Mouse (Mus musculus) limb, embryonic 13.5 days (tissue): ENCODE results near the gene Stk38. TPM values are rescaled to one million over a fixed set of nuclear protein-coding genes. Genes with fewer than 3 reads are reported as not detected.
"Not testable (repeated sequence)": the region's sequence is repeated elsewhere in the genome, so short reads cannot be mapped to it uniquely, and the experiment has no call there.

Experiments used
- ATAC-seq: fragments of 200-750 bp; cut with Nextera tagmentation; 2 replicates; pipeline ENCODE4 v1.8.0; 2017; ENCODE audit warnings: low read depth, moderate number of reproducible peaks, moderate TSS enrichment; ENCODE audit not compliant: low FRiP score
- H3K27ac ChIP-seq: fragments of 300-500 bp; sonication (generic); 2 replicates; pipeline ENCODE4 v1.5.1; 2015; ENCODE audit warnings: inconsistent platforms, mild to moderate bottlenecking, moderate library complexity
- H3K27me3 ChIP-seq: fragments of 300-500 bp; sonication (generic); 2 replicates; pipeline ENCODE4 v1.6.1; 2015; ENCODE audit warnings: mild to moderate bottlenecking, inconsistent platforms
- H3K36me3 ChIP-seq: fragments of 300-500 bp; sonication (generic); 2 replicates; pipeline ENCODE4 v1.6.1; 2015; ENCODE audit warnings: inconsistent platforms, mild to moderate bottlenecking, moderate library complexity
- H3K4me1 ChIP-seq: fragments of 300-500 bp; sonication (generic); 2 replicates; pipeline ENCODE4 v1.6.1; 2015; ENCODE audit warnings: inconsistent platforms
- H3K4me2 ChIP-seq: fragments of 300-500 bp; sonication (generic); replicated peaks from 2 replicates; pipeline ENCODE4 v1.6.1; 2015; ENCODE audit warnings: inconsistent platforms, mild to moderate bottlenecking, moderate library complexity
- H3K4me3 ChIP-seq: fragments of 300-500 bp; sonication (generic); 2 replicates; pipeline ENCODE4 v1.5.1; 2015; ENCODE audit warnings: moderate library complexity, mild to moderate bottlenecking, inconsistent platforms
- H3K9ac ChIP-seq: fragments of 300-500 bp; sonication (generic); 2 replicates; pipeline ENCODE4 v1.6.1; 2015; ENCODE audit warnings: mild to moderate bottlenecking, inconsistent platforms
- H3K9me3 ChIP-seq: fragments of 300-500 bp; sonication (generic); 2 replicates; pipeline ENCODE4 v1.6.1; 2016; ENCODE audit warnings: inconsistent platforms
- WGBS: fragments of 180-500 bp; shearing (Covaris S2); methylation state at CpG from one replicate; pipeline ENCODE4 v1.1.7; 2015; 5-methylcytosine and 5-hydroxymethylcytosine counted together
- polyA plus RNA-seq: library from polyadenylated mRNA; unstranded; fragments of >200 nt; fragmentation: Nextera tagmentation; extraction: Ambion mirVana; gene quantifications from 2 replicates; pipeline ENCODE4 v1.2.1, GENCODE M21; 2015

Gene Stk38
- polyA plus RNA-seq, 1 experiment from 2014 or later, result 119 TPM

- not testable (repeated sequence) for H3K4me2 ChIP-seq, H3K27me3 ChIP-seq
- WGBS, result 94% methylated on average over 1 of the region's 1 CpGs
Observed at GRCm38 (mm10) chr17:28993004-28993403, 14.8 kb downstream of the Stk38 start.

GRCm38 (mm10) chr17:28992105-28992504 lies 15.7 kb downstream of the Stk38 start:
- H3K27me3 ChIP-seq, result no peaks in the 10 kb centered on the region
- H3K9me3 ChIP-seq, result no peaks in the 10 kb centered on the region
- no peak overlapping the region for H3K4me3 ChIP-seq
- no peak overlapping the region for H3K4me2 ChIP-seq
- no peak overlapping the region for H3K9ac ChIP-seq
- H3K36me3 ChIP-seq, result peaks cover 69% of the 10 kb centered on the region
- WGBS, result 53% methylated on average over 7 of the region's 7 CpGs
- H3K27ac ChIP-seq, result peak overlapping the region; percentile 28; the same call in 1 of the 2 replicates
- ATAC-seq, result no peak
- no peaks in the 10 kb centered on the region for H3K4me1 ChIP-seq

More at GRCm38 (mm10) chr17:28993004-28993403, 14.8 kb downstream of the Stk38 start:
- not testable (repeated sequence) for H3K9ac ChIP-seq, H3K9me3 ChIP-seq, H3K4me3 ChIP-seq, ATAC-seq, H3K4me1 ChIP-seq, H3K27ac ChIP-seq
- peaks cover 68% of the 10 kb centered on the region for H3K36me3 ChIP-seq

GRCm38 (mm10) chr17:28991286-28991685 lies 16.5 kb downstream of the Stk38 start:
- 91% methylated on average over 9 of the region's 9 CpGs for WGBS
- H3K4me2 ChIP-seq, result no peak overlapping the region
- no peak for ATAC-seq
- H3K4me3 ChIP-seq, result no peak overlapping the region
- no peaks in the 10 kb centered on the region for H3K4me1 ChIP-seq
- no peaks in the 10 kb centered on the region for H3K9me3 ChIP-seq
- no peaks in the 10 kb centered on the region for H3K27me3 ChIP-seq
- H3K9ac ChIP-seq, result 0 out of 2 replicates have a peak overlapping the region, but pooled peaks have one; percentile 1
- peaks cover 69% of the 10 kb centered on the region for H3K36me3 ChIP-seq
- H3K27ac ChIP-seq, result no peak overlapping the region

GRCm38 (mm10) chr17:28990060-28990459 lies 17.7 kb downstream of the Stk38 start:
- no peak overlapping the region for H3K9ac ChIP-seq
- no peak overlapping the region for H3K4me3 ChIP-seq
- no peaks in the 10 kb centered on the region for H3K27me3 ChIP-seq
- peaks cover 76% of the 10 kb centered on the region for H3K36me3 ChIP-seq
- 84% methylated on average over 4 of the region's 4 CpGs for WGBS
- no peak overlapping the region for H3K4me2 ChIP-seq
- H3K9me3 ChIP-seq, result no peaks in the 10 kb centered on the region
- no peaks in the 10 kb centered on the region for H3K4me1 ChIP-seq
- no peak overlapping the region for H3K27ac ChIP-seq
- ATAC-seq, result no peak

- Histone ChIP-seq H3K27me3 (no peaks in the 10 kb centered on the region), H3K4me3 (no peak overlapping the region), H3K9ac (no peak overlapping the region), H3K36me3 (peaks cover 79% of the 10 kb centered on the region), H3K4me1 (no peaks in the 10 kb centered on the region), H3K27ac (no peak overlapping the region), H3K9me3 (no peaks in the 10 kb centered on the region), H3K4me2 (no peak overlapping the region)
- no peak for ATAC-seq
- 81% methylated on average over 3 of the region's 3 CpGs for WGBS
Observed at GRCm38 (mm10) chr17:28988996-28989395, 18.8 kb downstream of the Stk38 start.

GRCm38 (mm10) chr17:28988291-28988690 lies 19.5 kb downstream of the Stk38 start:
- Histone ChIP-seq H3K4me2 (no peak overlapping the region), H3K4me1 (no peaks in the 10 kb centered on the region), H3K27me3 (no peaks in the 10 kb centered on the region), H3K4me3 (no peak overlapping the region), H3K9ac (no peak overlapping the region), H3K36me3 (peaks cover 85% of the 10 kb centered on the region), H3K9me3 (no peaks in the 10 kb centered on the region), H3K27ac (no peak overlapping the region)
- no peak for ATAC-seq
- WGBS, result 86% methylated on average over 4 of the region's 4 CpGs

GRCm38 (mm10) chr17:28987713-28988112 lies 20.1 kb downstream of the Stk38 start:
- H3K36me3 ChIP-seq, result peaks cover 87% of the 10 kb centered on the region
- H3K27ac ChIP-seq, result no peak overlapping the region
- no peak overlapping the region for H3K4me2 ChIP-seq
- no peaks in the 10 kb centered on the region for H3K27me3 ChIP-seq
- no peak overlapping the region for H3K9ac ChIP-seq
- no peaks in the 10 kb centered on the region for H3K9me3 ChIP-seq
- no peaks in the 10 kb centered on the region for H3K4me1 ChIP-seq
- ATAC-seq, result no peak
- H3K4me3 ChIP-seq, result no peak overlapping the region
- 75% methylated on average over 4 of the region's 4 CpGs for WGBS

GRCm38 (mm10) chr17:28986833-28987232 lies 21.0 kb downstream of the Stk38 start:
- Histone ChIP-seq H3K9me3 (no peaks in the 10 kb centered on the region), H3K9ac (no peak overlapping the region), H3K4me2 (no peak overlapping the region), H3K4me3 (no peak overlapping the region), H3K27ac (no peak overlapping the region), H3K27me3 (no peaks in the 10 kb centered on the region), H3K4me1 (no peaks in the 10 kb centered on the region), H3K36me3 (peaks cover 93% of the 10 kb centered on the region)
- ATAC-seq, result no peak

- ATAC-seq, result no peak
- no peaks in the 10 kb centered on the region for H3K9me3 ChIP-seq
- no peak overlapping the region for H3K27ac ChIP-seq
- WGBS, result 87% methylated on average over 1 of the region's 1 CpGs
- H3K27me3 ChIP-seq, result no peaks in the 10 kb centered on the region
- H3K9ac ChIP-seq, result no peak overlapping the region
- no peaks in the 10 kb centered on the region for H3K4me1 ChIP-seq
- H3K4me3 ChIP-seq, result no peak overlapping the region
- H3K36me3 ChIP-seq, result peaks cover 89% of the 10 kb centered on the region
- no peak overlapping the region for H3K4me2 ChIP-seq
Observed at GRCm38 (mm10) chr17:28984724-28985420, 22.9 kb downstream of the Stk38 start.

- WGBS, result 42% methylated on average over 4 of the region's 4 CpGs
Observed at GRCm38 (mm10) chr17:28982591-28982990, 25.2 kb downstream of the Stk38 start.

GRCm38 (mm10) chr17:28981081-28981480 lies 26.7 kb downstream of the Stk38 start:
- Histone ChIP-seq H3K4me2 (no peak overlapping the region), H3K27me3 (no peaks in the 10 kb centered on the region), H3K9ac (no peak overlapping the region), H3K36me3 (peaks cover 88% of the 10 kb centered on the region), H3K9me3 (no peaks in the 10 kb centered on the region), H3K4me1 (no peaks in the 10 kb centered on the region), H3K27ac (no peak overlapping the region), H3K4me3 (no peak overlapping the region)
- WGBS, result 71% methylated on average over 4 of the region's 4 CpGs
- no peak for ATAC-seq

More at GRCm38 (mm10) chr17:28982591-28982990, 25.2 kb downstream of the Stk38 start:
- no peak overlapping the region for H3K9ac ChIP-seq
- peaks cover 88% of the 10 kb centered on the region for H3K36me3 ChIP-seq
- H3K4me3 ChIP-seq, result no peak overlapping the region
- no peaks in the 10 kb centered on the region for H3K27me3 ChIP-seq
- H3K4me1 ChIP-seq, result no peaks in the 10 kb centered on the region
- no peak overlapping the region for H3K4me2 ChIP-seq
- H3K27ac ChIP-seq, result no peak overlapping the region
- ATAC-seq, result no peak
- no peaks in the 10 kb centered on the region for H3K9me3 ChIP-seq

- Histone ChIP-seq H3K27ac (no peak overlapping the region), H3K27me3 (no peaks in the 10 kb centered on the region), H3K4me3 (no peak overlapping the region), H3K9ac (no peak overlapping the region), H3K9me3 (no peaks in the 10 kb centered on the region), H3K4me2 (no peak overlapping the region), H3K36me3 (peaks cover 88% of the 10 kb centered on the region), H3K4me1 (no peaks in the 10 kb centered on the region)
- ATAC-seq, result no peak
- 93% methylated on average over 4 of the region's 4 CpGs for WGBS
Observed at GRCm38 (mm10) chr17:28979091-28979490, 28.7 kb downstream of the Stk38 start.

- Histone ChIP-seq H3K4me2 (no peak overlapping the region), H3K4me3 (no peak overlapping the region), H3K36me3 (peaks cover 99% of the 10 kb centered on the region), H3K27me3 (no peaks in the 10 kb centered on the region), H3K9me3 (no peaks in the 10 kb centered on the region), H3K9ac (no peak overlapping the region), H3K4me1 (no peaks in the 10 kb centered on the region), H3K27ac (no peak overlapping the region)
- ATAC-seq, result no peak
Observed at GRCm38 (mm10) chr17:28970122-28970521, 37.7 kb downstream of the Stk38 start.
